In the genomic region with DNA sequence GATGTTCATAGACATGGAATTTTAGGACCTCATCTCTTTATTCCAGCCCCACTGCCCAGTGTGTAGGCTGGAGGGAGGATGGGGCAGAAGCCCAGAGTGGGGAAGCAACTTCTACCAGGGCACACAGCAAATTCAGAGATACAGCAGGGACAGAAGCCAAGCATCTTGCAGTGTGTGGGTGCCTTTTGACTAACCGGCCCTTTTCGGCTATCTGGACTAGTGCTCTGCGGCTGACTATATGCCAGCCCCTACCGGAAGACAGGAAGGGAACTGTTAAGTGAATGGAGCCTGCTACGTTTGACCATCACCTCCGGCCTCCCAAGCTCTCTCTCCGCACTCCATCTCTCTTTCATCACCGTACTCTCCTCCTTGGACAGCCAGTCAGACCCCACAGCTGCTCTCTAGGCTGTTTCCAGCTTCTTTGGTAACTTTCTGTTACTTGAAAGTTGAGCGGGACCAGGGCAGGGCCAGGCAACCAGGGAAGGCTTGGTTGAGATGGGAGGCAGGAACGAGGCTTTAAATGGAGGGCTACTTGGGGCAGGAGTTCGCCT, we compare ENCODE assay signal across 8 mouse cellular contexts. TPM values are rescaled to one million over a fixed set of nuclear protein-coding genes. Genes with fewer than 3 reads are reported as not detected.
DNase-seq lines count a peak whose midpoint lies in the region; ATAC-seq and TF ChIP-seq lines count a peak whose summit lies in the region.

No protein-coding gene starts in this region.

- no peak for TF ChIP-seq POLR2A in lung, adult 2 months (IDR thresholded peaks at IDR 0.05; ENCODE audit: borderline replicate concordance, extremely low read depth, low read depth, low read length)

- no peak for ATAC-seq in lung, embryonic 14.5 days (ENCODE audit: insufficient read depth)
- ATAC-seq in forebrain, embryonic 16.5 days: no peak
- no peak for ATAC-seq in liver, embryonic 11.5 days (replicated peaks; ENCODE audit: low FRiP score)
- no peak for ATAC-seq in stomach, embryonic 14.5 days (ENCODE audit: insufficient number of reproducible peaks, insufficient read depth, low FRiP score, low read depth)

- peak overlapping the region; percentile 78 for H3K27ac ChIP-seq in lung, embryonic 14.5 days (ENCODE audit: low read depth)
- H3K27ac ChIP-seq in forebrain, embryonic 16.5 days (ENCODE audit: low read length): no peak overlapping the region; the same call in 1 of the 2 replicates
- 0 out of 2 replicates have a peak overlapping the region, but pooled peaks have one; percentile 30 for H3K27ac ChIP-seq in liver, embryonic 11.5 days (ENCODE audit: low read depth, low read length)
- H3K27ac ChIP-seq in stomach, embryonic 14.5 days (ENCODE audit: low read length): peak overlapping the region; percentile 36; the same call in 1 of the 2 replicates

- no peaks in the 10 kb centered on the region for H3K27me3 ChIP-seq in lung, embryonic 14.5 days (ENCODE audit: insufficient read depth, low read length)
- H3K27me3 ChIP-seq in forebrain, embryonic 16.5 days (replicated peaks; ENCODE audit: control insufficient read depth, insufficient read depth, low read length): no peaks in the 10 kb centered on the region
- no peaks in the 10 kb centered on the region for H3K27me3 ChIP-seq in liver, embryonic 11.5 days (replicated peaks; ENCODE audit: control insufficient read depth, insufficient read depth, low read length)
- no peaks in the 10 kb centered on the region for H3K27me3 ChIP-seq in stomach, embryonic 14.5 days (ENCODE audit: control insufficient read depth, insufficient read depth, low read length)

- H3K4me3 ChIP-seq in lung, embryonic 14.5 days (ENCODE audit: low read depth, low read length): peak overlapping the region; percentile 29; the same call in 1 of the 2 replicates
- no peak overlapping the region for H3K4me3 ChIP-seq in lung, adult 2 months (replicated peaks; ENCODE audit: extremely low read depth, low read depth, low read length)
- H3K4me3 ChIP-seq in forebrain, embryonic 16.5 days (replicated peaks; ENCODE audit: low read length): no peak overlapping the region; the same call in 1 of the 2 replicates
- peak overlapping the region; percentile 28 for H3K4me3 ChIP-seq in liver, embryonic 11.5 days (ENCODE audit: low read depth, low read length)
- H3K4me3 ChIP-seq in stomach, embryonic 14.5 days (ENCODE audit: low read depth, low read length): peak overlapping the region; percentile 24; the same call in 1 of the 2 replicates

- TF ChIP-seq CTCF in lung, embryonic 14.5 days (IDR thresholded peaks at IDR 0.05; ENCODE audit: low read depth): no peak
- no peak for TF ChIP-seq CTCF in lung, adult 2 months (IDR thresholded peaks at IDR 0.05; ENCODE audit: insufficient read depth, low read length)

- peak; percentile 36 for DNase-seq in lung, embryonic 14.5 days
- no peak for DNase-seq in lung, adult 2 months
- no peak for DNase-seq in liver, embryonic 11.5 days (ENCODE audit: low spot score)
- no peak for DNase-seq in c-Kit-positive CD71-positive TER-119-positive erythroid progenitor cells, embryonic 14.5 days (ENCODE audit: low spot score)
- DNase-seq in spleen, adult 12 weeks (ENCODE audit: low spot score): no peak
- no peak for DNase-seq in MN1 (ENCODE audit: low spot score)

- WGBS in lung, embryonic 14.5 days: 17% methylated on average over 11 of the region's 11 CpGs
- WGBS in lung, adult 2 months: 19% methylated on average over 11 of the region's 11 CpGs
- 28% methylated on average over 11 of the region's 11 CpGs for WGBS in forebrain, embryonic 16.5 days
- WGBS in liver, embryonic 11.5 days: 24% methylated on average over 11 of the region's 11 CpGs
- WGBS in stomach, embryonic 14.5 days: 42% methylated on average over 11 of the region's 11 CpGs

- peaks cover 64% of the 10 kb centered on the region for H3K4me1 ChIP-seq in lung, embryonic 14.5 days (ENCODE audit: insufficient read depth)
- H3K4me1 ChIP-seq in lung, adult 2 months (ENCODE audit: control insufficient read depth, insufficient read depth, low read length): peaks cover 53% of the 10 kb centered on the region
- peaks cover 61% of the 10 kb centered on the region for H3K4me1 ChIP-seq in forebrain, embryonic 16.5 days (replicated peaks; ENCODE audit: control insufficient read depth, insufficient read depth, low read length)
- peaks cover 86% of the 10 kb centered on the region for H3K4me1 ChIP-seq in liver, embryonic 11.5 days (replicated peaks; ENCODE audit: control insufficient read depth, insufficient read depth, low read length)
- H3K4me1 ChIP-seq in stomach, embryonic 14.5 days (ENCODE audit: control insufficient read depth, insufficient read depth, low read length): peaks cover 71% of the 10 kb centered on the region

- H3K36me3 ChIP-seq in lung, embryonic 14.5 days (ENCODE audit: insufficient read depth): peaks cover 17% of the 10 kb centered on the region
- no peaks in the 10 kb centered on the region for H3K36me3 ChIP-seq in forebrain, embryonic 16.5 days (ENCODE audit: control insufficient read depth, insufficient read depth)
- no peaks in the 10 kb centered on the region for H3K36me3 ChIP-seq in liver, embryonic 11.5 days (ENCODE audit: control insufficient read depth, insufficient read depth, low read length)
- H3K36me3 ChIP-seq in stomach, embryonic 14.5 days (ENCODE audit: control insufficient read depth, insufficient read depth, low read length): no peaks in the 10 kb centered on the region

- H3K9me3 ChIP-seq in lung, embryonic 14.5 days (ENCODE audit: low read depth, low read length): no peaks in the 10 kb centered on the region
- no peaks in the 10 kb centered on the region for H3K9me3 ChIP-seq in forebrain, embryonic 16.5 days (ENCODE audit: control insufficient read depth, low read length)
- no peaks in the 10 kb centered on the region for H3K9me3 ChIP-seq in liver, embryonic 11.5 days (ENCODE audit: control insufficient read depth, low read length)
- no peaks in the 10 kb centered on the region for H3K9me3 ChIP-seq in stomach, embryonic 14.5 days (ENCODE audit: control insufficient read depth, low read depth, low read length)

- H3K9ac ChIP-seq in lung, embryonic 14.5 days: peak overlapping the region; percentile 51
- H3K9ac ChIP-seq in forebrain, embryonic 16.5 days (replicated peaks; ENCODE audit: low read depth, low read length): peak overlapping the region; percentile 7; the same call in 1 of the 2 replicates
- peak overlapping the region; percentile 47 for H3K9ac ChIP-seq in liver, embryonic 11.5 days (ENCODE audit: low read depth, low read length)
- H3K9ac ChIP-seq in stomach, embryonic 14.5 days (replicated peaks; ENCODE audit: low read depth, low read length): no peak overlapping the region

- peak overlapping the region; percentile 66 for H3K4me2 ChIP-seq in lung, embryonic 14.5 days
- H3K4me2 ChIP-seq in forebrain, embryonic 16.5 days (ENCODE audit: low read length): peak overlapping the region; percentile 62
- peak overlapping the region; percentile 57 for H3K4me2 ChIP-seq in liver, embryonic 11.5 days
- H3K4me2 ChIP-seq in stomach, embryonic 14.5 days (replicated peaks; ENCODE audit: low read depth, low read length): peak overlapping the region; percentile 61

RNA-seq across cellular contexts. Expression of a gene that starts 21.8 kb away (rescaled TPM):
- 134 and 135 TPM in 2 replicates for polyA plus RNA-seq in lung, embryonic 14.5 days (2014; fragmentation: Nextera tagmentation; extraction: Ambion mirVana)
- polyA plus RNA-seq in lung, adult 2 months (2012; rRNA removed): 28.9 and 58.2 TPM in 2 replicates
- polyA plus RNA-seq in forebrain, embryonic 16.5 days (2015; fragmentation: Nextera tagmentation; extraction: Ambion mirVana): 166 and 186 TPM in 2 replicates
- polyA plus RNA-seq in liver, embryonic 11.5 days (2014; fragmentation: Nextera tagmentation; extraction: Ambion mirVana): 107 and 112 TPM in 2 replicates
- polyA plus RNA-seq in stomach, embryonic 14.5 days (2014; fragmentation: Nextera tagmentation; extraction: Ambion mirVana): 108 and 118 TPM in 2 replicates

Comparison
In these comparisons a context has a peak if more than half of its experiments do, and no peak if none do; other contexts are left out.
1. H3K4me3 ChIP-seq: peak in lung, embryonic 14.5 days (single experiment), liver, embryonic 11.5 days (single experiment) and stomach, embryonic 14.5 days (single experiment); none in lung, adult 2 months (single experiment) and forebrain, embryonic 16.5 days (single experiment).
2. Peak in every context shown above with its lines, with median percentiles within 50 percentile points of each other: H3K4me2 ChIP-seq.